Mouse (Mus musculus) small intestine, adult 2 months (tissue): ENCODE measurements around the gene Vax2.

ENCODE experiments used
- CTCF ChIP-seq: fragments of 200-500 bp; IDR thresholded peaks from 2 replicates; pipeline ENCODE4 v1.5.1; 2012; ENCODE audit warnings: low read depth, mild to moderate bottlenecking, control low read depth, inconsistent platforms, low read length, moderate library complexity, mixed read lengths; ENCODE audit not compliant: insufficient replicate concordance, insufficient read length; ENCODE audit errors: extremely low read depth
- POLR2A ChIP-seq: fragments of 200-500 bp; IDR thresholded peaks from 2 replicates; pipeline ENCODE4 v1.6.1; 2012; ENCODE audit warnings: low read depth, mild to moderate bottlenecking, control low read depth, inconsistent platforms, low read length, moderate library complexity

GRCm38 (mm10) chr6:83756051-83756450, 45.0 kb downstream of the Vax2 start:
- TF ChIP-seq CTCF, result no peak
- TF ChIP-seq POLR2A, result no peak
